Mouse (Mus musculus): ENCODE measurements at regions not wholly inside any gene's neighbourhood (a gene's known extent, or its start where the extent isn't known, plus 50 kb on each side); places are given as distances from the start of the nearest gene placed in this dataset.

DNA sequence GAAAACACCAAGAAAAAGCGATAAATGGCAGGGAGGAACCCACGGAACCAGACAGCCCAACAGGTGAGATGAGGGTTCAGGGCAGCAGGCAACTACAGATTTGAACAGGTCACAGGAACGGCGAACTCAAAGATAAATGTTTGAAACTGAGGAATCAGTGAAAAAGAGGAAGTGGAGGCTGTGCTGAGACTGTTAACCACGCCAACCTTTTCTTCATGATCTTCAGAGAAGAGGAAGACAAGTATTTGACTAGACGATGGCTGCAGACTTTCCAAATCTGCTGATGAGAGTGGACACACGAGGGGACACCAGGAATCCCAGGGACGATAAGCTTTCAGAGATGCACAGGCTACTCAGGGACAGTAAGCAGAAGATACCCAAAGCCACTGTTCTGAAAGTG, 740.1 kb upstream of the Car8 start:
- DNase-seq (ENCODE audit: low spot score): no peak
- no peak overlapping the region for H3K4me3 ChIP-seq
- H3K36me3 ChIP-seq (replicated peaks): no peaks in the 10 kb centered on the region
- 88% methylated on average over 8 of the region's 8 CpGs for WGBS
- no peaks in the 10 kb centered on the region for H3K27me3 ChIP-seq (replicated peaks; ENCODE audit: low read depth, poor library complexity, severe bottlenecking)
- no peaks in the 10 kb centered on the region for H3K9me3 ChIP-seq
- H3K4me1 ChIP-seq: no peaks in the 10 kb centered on the region
- H3K27ac ChIP-seq (replicated peaks): no peak overlapping the region

GRCm38 (mm10) chr4:8969951-8970455, 731.2 kb upstream of the Car8 start:
- H3K36me3 ChIP-seq (replicated peaks): no peaks in the 10 kb centered on the region
- no peak overlapping the region for H3K27ac ChIP-seq (replicated peaks)
- no peak for DNase-seq (ENCODE audit: low spot score)
- peaks cover 6% of the 10 kb centered on the region for H3K4me1 ChIP-seq
- H3K4me3 ChIP-seq: no peak overlapping the region
- no peaks in the 10 kb centered on the region for H3K27me3 ChIP-seq (replicated peaks; ENCODE audit: low read depth, poor library complexity, severe bottlenecking)
- WGBS: 83% methylated on average over 5 of the region's 5 CpGs
- H3K9me3 ChIP-seq: no peaks in the 10 kb centered on the region

- Histone ChIP-seq H3K27ac (replicated peaks) (no peak overlapping the region), H3K27me3 (replicated peaks; ENCODE audit: low read depth, poor library complexity, severe bottlenecking) (no peaks in the 10 kb centered on the region), H3K4me3 (no peak overlapping the region), H3K4me1 (peaks cover 6% of the 10 kb centered on the region), H3K9me3 (no peaks in the 10 kb centered on the region), H3K36me3 (replicated peaks) (no peaks in the 10 kb centered on the region)
- WGBS: 26% methylated on average over 3 of the region's 3 CpGs
- no peak for DNase-seq (ENCODE audit: low spot score)
These were observed 729.9 kb upstream of the Car8 start for GRCm38 (mm10) chr4:8968741-8969140.

- no peaks in the 10 kb centered on the region for H3K9me3 ChIP-seq
- no peaks in the 10 kb centered on the region for H3K27me3 ChIP-seq (replicated peaks; ENCODE audit: low read depth, poor library complexity, severe bottlenecking)
- no peak overlapping the region for H3K4me3 ChIP-seq
- H3K36me3 ChIP-seq (replicated peaks): no peaks in the 10 kb centered on the region
- WGBS: 92% methylated on average over 3 of the region's 3 CpGs
- DNase-seq (ENCODE audit: low spot score): no peak
- H3K27ac ChIP-seq (replicated peaks): no peak overlapping the region
- peaks cover 13% of the 10 kb centered on the region for H3K4me1 ChIP-seq
These were observed 729.1 kb upstream of the Car8 start for GRCm38 (mm10) chr4:8967986-8968385.

- DNase-seq (ENCODE audit: low spot score): no peak
- H3K4me1 ChIP-seq: peaks cover 15% of the 10 kb centered on the region
- H3K4me3 ChIP-seq: no peak overlapping the region
- WGBS: 86% methylated on average over 5 of the region's 5 CpGs
- no peaks in the 10 kb centered on the region for H3K9me3 ChIP-seq
- no peak overlapping the region for H3K27ac ChIP-seq (replicated peaks)
- H3K27me3 ChIP-seq (replicated peaks; ENCODE audit: low read depth, poor library complexity, severe bottlenecking): no peaks in the 10 kb centered on the region
- H3K36me3 ChIP-seq (replicated peaks): no peaks in the 10 kb centered on the region
These were observed 726.7 kb upstream of the Car8 start for GRCm38 (mm10) chr4:8965563-8965962.

DNA sequence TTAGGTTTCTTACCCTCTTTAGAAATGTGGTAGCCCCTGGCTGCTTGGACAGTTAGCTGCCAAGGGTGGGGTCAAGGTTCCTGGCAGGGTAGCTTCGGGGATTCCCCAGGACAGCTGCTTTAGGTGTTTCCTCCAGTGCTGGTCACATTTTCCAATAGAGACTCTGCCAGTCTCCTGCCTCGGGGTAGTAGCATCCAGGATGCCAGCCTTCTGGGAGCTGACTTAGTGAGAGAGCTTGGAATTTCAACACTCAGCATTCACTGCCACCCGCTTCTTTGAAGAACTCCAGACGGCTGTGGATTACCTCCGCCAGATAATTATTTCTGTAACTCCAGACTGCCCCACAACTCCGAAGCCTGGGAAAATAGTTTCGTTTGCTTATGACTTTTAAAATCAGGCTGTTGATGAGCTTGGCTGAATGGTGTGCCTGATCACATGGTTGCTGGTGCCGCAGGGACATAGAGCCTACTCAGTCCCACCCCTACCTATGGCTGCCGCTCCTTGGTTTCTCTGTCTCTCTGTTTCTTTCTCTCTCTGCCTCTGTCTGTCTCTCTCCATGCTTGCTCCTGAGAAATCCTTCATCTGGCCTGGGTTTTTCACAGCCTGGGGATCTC, 724.2 kb upstream of the Car8 start:
- 68% methylated on average over 9 of the region's 9 CpGs for WGBS
- Histone ChIP-seq H3K36me3 (replicated peaks) (no peaks in the 10 kb centered on the region), H3K4me1 (peaks cover 15% of the 10 kb centered on the region), H3K9me3 (no peaks in the 10 kb centered on the region), H3K27ac (replicated peaks) (peak overlapping the region; percentile 36; the same call in 1 of the 2 replicates), H3K27me3 (replicated peaks; ENCODE audit: low read depth, poor library complexity, severe bottlenecking) (no peaks in the 10 kb centered on the region), H3K4me3 (no peak overlapping the region)
- no peak for DNase-seq (ENCODE audit: low spot score)

GRCm38 (mm10) chr4:8961851-8962250, 723.0 kb upstream of the Car8 start:
- no peak overlapping the region for H3K4me3 ChIP-seq
- no peaks in the 10 kb centered on the region for H3K27me3 ChIP-seq (replicated peaks; ENCODE audit: low read depth, poor library complexity, severe bottlenecking)
- H3K9me3 ChIP-seq: no peaks in the 10 kb centered on the region
- WGBS: 90% methylated on average over 6 of the region's 6 CpGs
- peaks cover 27% of the 10 kb centered on the region for H3K4me1 ChIP-seq
- no peak for DNase-seq (ENCODE audit: low spot score)
- H3K27ac ChIP-seq (replicated peaks): no peak overlapping the region
- H3K36me3 ChIP-seq (replicated peaks): no peaks in the 10 kb centered on the region

- no peaks in the 10 kb centered on the region; the same call in 1 of the 2 replicates for H3K9me3 ChIP-seq
- DNase-seq (ENCODE audit: low spot score): no peak
- H3K4me1 ChIP-seq: peaks cover 50% of the 10 kb centered on the region
- H3K36me3 ChIP-seq (replicated peaks): no peaks in the 10 kb centered on the region
- H3K4me3 ChIP-seq: no peak overlapping the region
- peak overlapping the region; percentile 69 for H3K27ac ChIP-seq (replicated peaks)
- no peaks in the 10 kb centered on the region for H3K27me3 ChIP-seq (replicated peaks; ENCODE audit: low read depth, poor library complexity, severe bottlenecking)
- 41% methylated on average over 6 of the region's 6 CpGs for WGBS
These were observed 718.9 kb upstream of the Car8 start for GRCm38 (mm10) chr4:8957771-8958170.

GRCm38 (mm10) chr4:8957023-8957343, 718.1 kb upstream of the Car8 start:
- peak; percentile 24 for DNase-seq (ENCODE audit: low spot score)
- H3K4me3 ChIP-seq: no peak overlapping the region
- H3K9me3 ChIP-seq: no peaks in the 10 kb centered on the region; the same call in 1 of the 2 replicates
- peak overlapping the region; percentile 41; the same call in 1 of the 2 replicates for H3K27ac ChIP-seq (replicated peaks)
- H3K36me3 ChIP-seq (replicated peaks): no peaks in the 10 kb centered on the region
- H3K27me3 ChIP-seq (replicated peaks; ENCODE audit: low read depth, poor library complexity, severe bottlenecking): no peaks in the 10 kb centered on the region
- H3K4me1 ChIP-seq: peaks cover 50% of the 10 kb centered on the region
- WGBS: 56% methylated on average over 5 of the region's 5 CpGs

- H3K4me3 ChIP-seq: no peak overlapping the region
- no peak for DNase-seq (ENCODE audit: low spot score)
- peak overlapping the region; percentile 41; the same call in 1 of the 2 replicates for H3K27ac ChIP-seq (replicated peaks)
- WGBS: 68% methylated on average over 9 of the region's 9 CpGs
- peaks cover 50% of the 10 kb centered on the region for H3K4me1 ChIP-seq
- H3K36me3 ChIP-seq (replicated peaks): no peaks in the 10 kb centered on the region
- H3K9me3 ChIP-seq: peaks cover under 1% of the 10 kb centered on the region; the same call in 1 of the 2 replicates
- H3K27me3 ChIP-seq (replicated peaks; ENCODE audit: low read depth, poor library complexity, severe bottlenecking): no peaks in the 10 kb centered on the region
These were observed 717.6 kb upstream of the Car8 start for GRCm38 (mm10) chr4:8956312-8957022.

DNA sequence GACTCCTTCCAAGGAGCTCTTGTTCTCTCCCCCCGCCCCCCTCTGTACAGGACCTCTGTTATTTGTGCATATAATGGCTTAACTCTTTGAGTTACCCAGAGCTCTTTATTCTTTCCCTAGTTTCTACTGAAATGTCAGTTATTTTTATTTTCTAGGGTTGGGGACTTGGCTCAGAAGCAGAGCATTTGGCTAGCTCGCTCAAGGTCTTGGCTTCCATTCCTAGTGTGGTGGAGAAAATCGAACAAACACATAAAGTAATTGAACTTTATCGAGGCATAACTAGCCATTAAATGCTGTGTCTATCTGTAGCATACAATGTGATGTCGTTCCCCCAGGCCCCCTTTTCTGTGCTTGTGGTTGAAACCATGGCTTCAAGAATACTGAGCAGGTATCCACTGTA, 716.5 kb upstream of the Car8 start:
- Histone ChIP-seq H3K4me1 (peaks cover 50% of the 10 kb centered on the region), H3K4me3 (no peak overlapping the region), H3K9me3 (peaks cover 3% of the 10 kb centered on the region; the same call in 1 of the 2 replicates), H3K27me3 (replicated peaks; ENCODE audit: low read depth, poor library complexity, severe bottlenecking) (no peaks in the 10 kb centered on the region), H3K36me3 (replicated peaks) (no peaks in the 10 kb centered on the region), H3K27ac (replicated peaks) (no peak overlapping the region)
- 91% methylated on average over 5 of the region's 5 CpGs for WGBS
- no peak for DNase-seq (ENCODE audit: low spot score)

DNA sequence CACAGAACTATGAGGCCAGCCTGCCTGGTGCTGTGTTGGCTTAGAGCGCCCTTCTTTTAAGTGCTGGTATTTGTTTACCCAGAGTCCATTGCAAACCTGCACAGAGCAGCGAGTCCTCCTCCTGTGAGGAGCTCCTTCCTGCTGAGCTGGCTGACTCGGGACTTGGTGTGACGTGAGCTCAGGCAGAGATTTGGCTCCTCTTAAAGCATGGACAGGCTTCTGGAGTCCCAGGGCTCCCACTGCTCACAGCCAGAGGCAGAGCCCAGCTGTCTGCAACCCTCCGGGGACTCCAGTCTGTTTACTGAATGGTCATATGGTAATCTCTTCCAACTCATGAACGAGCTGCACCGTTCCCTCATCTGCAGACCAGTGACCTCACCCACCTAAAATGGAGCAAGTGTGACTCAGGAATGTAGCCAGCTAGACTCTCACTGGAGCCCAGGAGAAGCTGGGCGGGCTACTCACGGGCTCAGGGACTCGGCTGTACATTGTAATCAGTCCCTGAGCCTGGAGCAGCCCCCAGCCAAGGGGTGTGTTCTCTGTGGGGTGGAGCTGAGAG, 715.6 kb upstream of the Car8 start:
- 19% methylated on average over 10 of the region's 10 CpGs for WGBS
- Histone ChIP-seq H3K9me3 (peaks cover 3% of the 10 kb centered on the region; the same call in 1 of the 2 replicates), H3K27me3 (replicated peaks; ENCODE audit: low read depth, poor library complexity, severe bottlenecking) (no peaks in the 10 kb centered on the region), H3K36me3 (replicated peaks) (no peaks in the 10 kb centered on the region), H3K27ac (replicated peaks) (peak overlapping the region; percentile 52; the same call in 1 of the 2 replicates), H3K4me1 (peaks cover 50% of the 10 kb centered on the region), H3K4me3 (no peak overlapping the region)
- peak; percentile 21 for DNase-seq (ENCODE audit: low spot score)

GRCm38 (mm10) chr4:8953181-8953580, 714.3 kb upstream of the Car8 start:
- H3K27me3 ChIP-seq (replicated peaks; ENCODE audit: low read depth, poor library complexity, severe bottlenecking): no peaks in the 10 kb centered on the region
- peaks cover 3% of the 10 kb centered on the region; the same call in 1 of the 2 replicates for H3K9me3 ChIP-seq
- no peak for DNase-seq (ENCODE audit: low spot score)
- no peak overlapping the region for H3K4me3 ChIP-seq
- H3K36me3 ChIP-seq (replicated peaks): no peaks in the 10 kb centered on the region
- no peak overlapping the region for H3K27ac ChIP-seq (replicated peaks)
- 88% methylated on average over 7 of the region's 7 CpGs for WGBS
- H3K4me1 ChIP-seq: peaks cover 45% of the 10 kb centered on the region
